ENCODE assay signal across 19 mouse cellular contexts in the genomic region with DNA sequence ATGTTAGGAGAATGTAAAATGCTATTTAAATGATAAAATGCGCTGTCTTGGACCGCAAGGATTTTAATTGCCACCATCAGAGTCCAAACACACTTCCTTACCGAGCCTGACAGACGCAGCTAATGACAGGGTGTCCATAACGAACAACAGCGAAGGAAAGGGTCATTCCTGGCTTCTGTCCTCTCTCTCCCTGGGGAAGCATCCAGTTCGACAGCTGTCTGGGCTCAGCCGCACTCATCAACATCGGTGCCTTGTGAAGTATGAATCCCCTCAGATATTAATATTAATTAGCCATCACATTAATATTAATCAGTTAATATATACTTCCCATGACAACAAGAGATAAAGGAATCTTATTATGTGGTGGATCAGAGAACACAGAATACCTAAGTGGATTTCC. TPM values are rescaled to one million over a fixed set of nuclear protein-coding genes. Genes with fewer than 3 reads are reported as not detected.
A peak's percentile ranks its signal among the peaks of the same experiment; 100 is the strongest.
DNase-seq lines count a peak whose midpoint lies in the region; ATAC-seq and TF ChIP-seq lines count a peak whose summit lies in the region.
"Had no signal": no experiment of that assay in that cellular context is flagged by ENCODE, and none has a peak within 500 bp of the region (broad histone marks: within the 10 kb centered on the region; RNA-seq: fewer than 3 reads in every experiment).

No protein-coding gene starts in this region.

- no peak for TF ChIP-seq CTCF in midbrain, postnatal 0 days (IDR thresholded peaks at IDR 0.05)

- no peak overlapping the region for H3K9ac ChIP-seq in forebrain, embryonic 12.5 days
- H3K9ac ChIP-seq in forebrain, embryonic 16.5 days (replicated peaks; ENCODE audit: low read depth, low read length): no peak overlapping the region
- no peak overlapping the region for H3K9ac ChIP-seq in midbrain, postnatal 0 days (replicated peaks; ENCODE audit: low read length, poor library complexity, severe bottlenecking)
- H3K9ac ChIP-seq in midbrain, embryonic 14.5 days (replicated peaks; ENCODE audit: low read length): no peak overlapping the region
- H3K9ac ChIP-seq: forebrain, embryonic 15.5 days; heart, embryonic 15.5 days; hindbrain, embryonic 15.5 days; limb, embryonic 15.5 days; neural tube, embryonic 12.5 days had no signal

- H3K4me1 ChIP-seq in forebrain, embryonic 12.5 days: peaks cover 51% of the 10 kb centered on the region
- H3K4me1 ChIP-seq in forebrain, embryonic 16.5 days (replicated peaks; ENCODE audit: control insufficient read depth, insufficient read depth, low read length): 0 out of 2 replicates have a peak, but pooled peaks cover 3% of the 10 kb centered on the region
- peaks cover 60% of the 10 kb centered on the region for H3K4me1 ChIP-seq in midbrain, embryonic 10.5 days
- no peaks in the 10 kb centered on the region for H3K4me1 ChIP-seq in midbrain, postnatal 0 days (ENCODE audit: insufficient read depth, low read length)
- H3K4me1 ChIP-seq in midbrain, embryonic 14.5 days (ENCODE audit: control insufficient read depth, insufficient read depth, low read length): peaks cover 37% of the 10 kb centered on the region
- H3K4me1 ChIP-seq: heart, embryonic 15.5 days; limb, embryonic 15.5 days had no signal

- H3K36me3 ChIP-seq in forebrain, embryonic 12.5 days (replicated peaks): no peaks in the 10 kb centered on the region
- H3K36me3 ChIP-seq in forebrain, embryonic 16.5 days (ENCODE audit: control insufficient read depth, insufficient read depth): no peaks in the 10 kb centered on the region
- no peaks in the 10 kb centered on the region for H3K36me3 ChIP-seq in midbrain, embryonic 10.5 days
- H3K36me3 ChIP-seq in midbrain, postnatal 0 days (ENCODE audit: insufficient read depth, low read length): no peaks in the 10 kb centered on the region
- H3K36me3 ChIP-seq in midbrain, embryonic 14.5 days (ENCODE audit: control insufficient read depth, insufficient read depth, low read length): no peaks in the 10 kb centered on the region
- H3K36me3 ChIP-seq: forebrain, embryonic 15.5 days; heart, embryonic 15.5 days; hindbrain, embryonic 15.5 days; limb, embryonic 15.5 days; neural tube, embryonic 12.5 days had no signal

- peak; percentile 68 for ATAC-seq in forebrain, embryonic 12.5 days (ENCODE audit: low FRiP score)
- ATAC-seq in forebrain, embryonic 16.5 days: no peak
- ATAC-seq in midbrain, postnatal 0 days (ENCODE audit: low FRiP score): no peak
- ATAC-seq in midbrain, embryonic 14.5 days (ENCODE audit: low FRiP score, low TSS enrichment): peak; percentile 48
- ATAC-seq: forebrain, embryonic 15.5 days had no signal

- no peak overlapping the region for H3K4me3 ChIP-seq in forebrain, embryonic 12.5 days (replicated peaks)
- H3K4me3 ChIP-seq in forebrain, embryonic 16.5 days (replicated peaks; ENCODE audit: low read length): no peak overlapping the region
- H3K4me3 ChIP-seq in midbrain, embryonic 10.5 days: no peak overlapping the region
- no peak overlapping the region for H3K4me3 ChIP-seq in midbrain, postnatal 0 days (ENCODE audit: low read depth, low read length)
- no peak overlapping the region for H3K4me3 ChIP-seq in midbrain, embryonic 14.5 days (replicated peaks; ENCODE audit: low read depth, low read length)
- H3K4me3 ChIP-seq: forebrain, embryonic 15.5 days; heart, adult 2 months; heart, embryonic 15.5 days; hindbrain, embryonic 15.5 days; limb, embryonic 15.5 days; neural tube, embryonic 12.5 days had no signal

- no peaks in the 10 kb centered on the region for H3K27me3 ChIP-seq in forebrain, embryonic 12.5 days
- no peaks in the 10 kb centered on the region for H3K27me3 ChIP-seq in forebrain, embryonic 16.5 days (replicated peaks; ENCODE audit: control insufficient read depth, insufficient read depth, low read length)
- no peaks in the 10 kb centered on the region for H3K27me3 ChIP-seq in midbrain, embryonic 10.5 days (ENCODE audit: low read depth, poor library complexity, severe bottlenecking)
- H3K27me3 ChIP-seq in midbrain, postnatal 0 days (ENCODE audit: insufficient read depth, low read length): no peaks in the 10 kb centered on the region
- no peaks in the 10 kb centered on the region for H3K27me3 ChIP-seq in midbrain, embryonic 14.5 days (ENCODE audit: control insufficient read depth, insufficient read depth, low read length)
- H3K27me3 ChIP-seq: forebrain, embryonic 15.5 days; hindbrain, embryonic 15.5 days; neural tube, embryonic 12.5 days had no signal

- H3K9me3 ChIP-seq in forebrain, embryonic 12.5 days: no peaks in the 10 kb centered on the region
- H3K9me3 ChIP-seq in forebrain, embryonic 16.5 days (ENCODE audit: control insufficient read depth, low read length): no peaks in the 10 kb centered on the region
- no peaks in the 10 kb centered on the region for H3K9me3 ChIP-seq in midbrain, embryonic 10.5 days (replicated peaks)
- no peaks in the 10 kb centered on the region for H3K9me3 ChIP-seq in midbrain, postnatal 0 days (ENCODE audit: low read length)
- no peaks in the 10 kb centered on the region for H3K9me3 ChIP-seq in midbrain, embryonic 14.5 days (ENCODE audit: control insufficient read depth, low read length)
- H3K9me3 ChIP-seq: forebrain, embryonic 15.5 days; heart, embryonic 15.5 days; hindbrain, embryonic 15.5 days; limb, embryonic 15.5 days; neural tube, embryonic 12.5 days had no signal

- 0 out of 2 replicates have a peak overlapping the region, but pooled peaks have one; percentile 65 for H3K27ac ChIP-seq in forebrain, embryonic 12.5 days
- no peak overlapping the region for H3K27ac ChIP-seq in forebrain, embryonic 16.5 days (ENCODE audit: low read length)
- peak overlapping the region; percentile 57; the same call in 1 of the 2 replicates for H3K27ac ChIP-seq in midbrain, embryonic 10.5 days (replicated peaks)
- H3K27ac ChIP-seq in midbrain, postnatal 0 days (ENCODE audit: low read depth, low read length): no peak overlapping the region
- peak overlapping the region; percentile 75 for H3K27ac ChIP-seq in midbrain, embryonic 14.5 days (replicated peaks; ENCODE audit: low read depth, low read length)
- H3K27ac ChIP-seq: forebrain, embryonic 15.5 days; heart, adult 2 months; heart, embryonic 15.5 days; hindbrain, embryonic 15.5 days; limb, embryonic 15.5 days had no signal

- no peak for DNase-seq in midbrain, embryonic 10.5 days (ENCODE audit: low spot score)
- DNase-seq in midbrain, postnatal 0 days (ENCODE audit: low spot score): no peak
- peak; percentile 78 for DNase-seq in lung, postnatal 10 days
- peak; percentile 71 for DNase-seq in midbrain, embryonic 14.5 days
- DNase-seq in spleen, postnatal 36 days (ENCODE audit: low spot score in 2 of 2): no peak
- DNase-seq in cerebellum, postnatal 10 days: no peak
- DNase-seq: cerebellum, postnatal 14 days; gastrocnemius, postnatal 10 days; heart, adult 2 months; kidney, adult 8-10 months; thymus, postnatal 4 days had no signal

- 51% methylated on average over 9 of the region's 9 CpGs for WGBS in forebrain, embryonic 12.5 days
- 32% methylated on average over 9 of the region's 9 CpGs for WGBS in forebrain, embryonic 16.5 days
- 72% methylated on average over 9 of the region's 9 CpGs for WGBS in midbrain, embryonic 10.5 days
- 28% methylated on average over 9 of the region's 9 CpGs for WGBS in midbrain, postnatal 0 days
- WGBS in midbrain, embryonic 14.5 days: 16% methylated on average over 9 of the region's 9 CpGs

- no peak overlapping the region for H3K4me2 ChIP-seq in forebrain, embryonic 12.5 days
- H3K4me2 ChIP-seq in forebrain, embryonic 16.5 days (ENCODE audit: low read length): no peak overlapping the region
- no peak overlapping the region for H3K4me2 ChIP-seq in midbrain, postnatal 0 days (ENCODE audit: low read depth, low read length, poor library complexity, severe bottlenecking)
- no peak overlapping the region for H3K4me2 ChIP-seq in midbrain, embryonic 14.5 days (ENCODE audit: low read length)
- H3K4me2 ChIP-seq: forebrain, embryonic 15.5 days; heart, embryonic 15.5 days; hindbrain, embryonic 15.5 days; limb, embryonic 15.5 days; neural tube, embryonic 12.5 days had no signal

RNA-seq across cellular contexts. Expression of a gene that starts 38.4 kb away (rescaled TPM):
- 37.9 and 38.1 TPM in 2 replicates for polyA plus RNA-seq in forebrain, embryonic 12.5 days (2016; fragmentation: Nextera tagmentation; extraction: Ambion mirVana)
- polyA plus RNA-seq in forebrain, embryonic 16.5 days (2015; fragmentation: Nextera tagmentation; extraction: Ambion mirVana): 25.2 and 28.1 TPM in 2 replicates
- polyA plus RNA-seq in midbrain, embryonic 10.5 days (2016; fragmentation: Nextera tagmentation; extraction: Ambion mirVana): 36.8 and 44.6 TPM in 2 replicates
- total RNA-seq in midbrain, postnatal 0 days (2014; rRNA removed): 61.3 and 69.1 TPM in 2 replicates
- 15.0 and 15.7 TPM in 2 replicates for polyA plus RNA-seq in midbrain, postnatal 0 days (2015; fragmentation: Nextera tagmentation; extraction: Ambion mirVana)
- 17.5 and 29.1 TPM in 2 replicates for polyA plus RNA-seq in midbrain, embryonic 14.5 days (2014; fragmentation: Nextera tagmentation; extraction: Ambion mirVana)
- total RNA-seq: MEL had no signal

Comparison
In these comparisons a context has a peak if more than half of its experiments do, and no peak if none do; other contexts are left out.
1. ATAC-seq: peak in forebrain, embryonic 12.5 days (single experiment) and midbrain, embryonic 14.5 days (single experiment); none in forebrain, embryonic 16.5 days (single experiment) and midbrain, postnatal 0 days (single experiment).
2. H3K27ac ChIP-seq: peak in forebrain, embryonic 12.5 days (single experiment), midbrain, embryonic 10.5 days (single experiment) and midbrain, embryonic 14.5 days (single experiment); none in forebrain, embryonic 16.5 days (single experiment) and midbrain, postnatal 0 days (single experiment).
3. DNase-seq: peak in lung, postnatal 10 days (single experiment) and midbrain, embryonic 14.5 days (single experiment); none in midbrain, embryonic 10.5 days (single experiment), midbrain, postnatal 0 days (single experiment), spleen, postnatal 36 days (0 of 2) and cerebellum, postnatal 10 days (0 of 2).